Mouse (Mus musculus): ENCODE data around the gene Gcnt2.
"Not testable (repeated sequence)": the region's sequence is repeated elsewhere in the genome, so short reads cannot be mapped to it uniquely, and the experiment has no call there.

The Gcnt2 gene

DNA sequence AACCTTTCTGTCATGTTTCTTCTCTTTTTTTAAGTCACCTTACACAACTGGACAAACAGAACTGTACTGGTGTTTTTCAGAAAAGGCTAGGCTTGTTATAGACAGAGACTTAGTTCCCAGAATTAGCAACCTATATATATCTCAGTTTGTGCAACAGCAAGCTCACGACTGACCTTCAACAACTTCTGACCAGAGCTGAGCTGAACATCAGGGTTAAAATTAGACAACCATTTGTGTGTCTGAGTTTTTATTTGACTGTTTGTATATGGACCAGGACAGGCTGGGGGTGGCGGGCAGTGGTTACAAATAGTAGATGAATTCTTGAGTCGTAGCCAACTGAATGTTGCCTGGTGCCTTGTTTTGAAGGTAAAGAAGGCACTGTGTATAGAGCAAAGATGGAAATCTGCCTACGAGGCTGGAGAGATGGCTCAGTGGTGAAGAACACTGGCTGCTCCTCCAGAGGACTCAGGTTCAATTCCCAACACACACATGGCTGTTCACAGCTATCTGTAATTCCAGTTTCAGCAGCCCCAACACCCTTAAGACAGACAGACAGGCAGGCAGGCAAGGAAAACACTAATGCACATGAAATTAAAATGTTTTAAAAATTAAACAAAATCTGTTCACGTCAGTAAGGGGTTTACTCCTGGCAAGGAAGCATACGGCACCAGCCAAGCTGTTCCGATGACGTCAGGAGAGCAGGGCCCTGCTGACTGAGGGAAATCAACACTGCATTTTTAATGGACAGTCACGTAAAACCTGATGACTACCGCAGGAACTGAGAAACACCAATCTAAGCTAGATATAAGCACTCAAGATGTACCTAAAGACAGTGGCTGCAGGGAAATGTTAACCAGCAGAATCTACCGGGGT, 79.2 kb downstream of the Gcnt2 start:
- no peak for DNase-seq (ENCODE audit: low read depth, low spot score)

DNA sequence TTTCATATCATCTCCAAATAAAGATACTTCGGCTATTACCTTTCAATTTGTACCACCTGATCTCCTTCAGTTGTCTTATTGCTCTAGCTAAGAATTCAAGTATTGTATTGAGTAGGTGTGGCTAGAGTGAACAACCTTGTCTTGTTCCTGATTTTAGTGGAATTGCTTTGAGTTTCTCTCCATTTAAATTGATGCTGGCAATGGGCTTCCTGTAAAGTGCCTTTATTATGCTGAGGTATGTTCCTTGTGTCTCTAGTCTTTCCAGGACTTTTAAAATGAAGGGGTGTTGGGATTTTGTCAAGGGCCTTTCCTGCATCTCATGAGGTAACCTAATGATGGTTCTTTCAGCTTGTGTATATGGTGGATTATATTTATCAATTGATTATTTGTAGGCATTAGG, 83.5 kb downstream of the Gcnt2 start:
- no peak for DNase-seq (ENCODE audit: low read depth, low spot score)

DNA sequence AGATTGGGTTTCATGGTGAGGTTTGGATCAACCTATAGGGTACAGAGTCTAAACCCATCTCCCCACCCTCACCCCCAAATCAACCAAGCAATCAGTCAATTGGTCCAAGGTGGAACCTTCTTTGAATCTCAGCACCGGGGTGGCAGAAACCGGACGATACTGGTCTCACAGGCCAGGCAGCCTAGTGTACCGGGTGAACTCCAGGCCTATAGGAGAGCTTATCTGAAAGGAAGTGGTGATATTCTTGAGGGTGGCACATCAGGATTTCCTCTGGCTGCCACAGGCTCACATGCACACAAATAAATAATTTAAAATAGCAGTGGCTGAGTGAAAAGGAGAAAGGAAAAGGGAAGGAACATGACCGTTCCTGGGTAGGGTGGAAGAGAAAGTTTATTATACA, 84.4 kb downstream of the Gcnt2 start:
- no peak for DNase-seq (ENCODE audit: low read depth, low spot score)

DNA sequence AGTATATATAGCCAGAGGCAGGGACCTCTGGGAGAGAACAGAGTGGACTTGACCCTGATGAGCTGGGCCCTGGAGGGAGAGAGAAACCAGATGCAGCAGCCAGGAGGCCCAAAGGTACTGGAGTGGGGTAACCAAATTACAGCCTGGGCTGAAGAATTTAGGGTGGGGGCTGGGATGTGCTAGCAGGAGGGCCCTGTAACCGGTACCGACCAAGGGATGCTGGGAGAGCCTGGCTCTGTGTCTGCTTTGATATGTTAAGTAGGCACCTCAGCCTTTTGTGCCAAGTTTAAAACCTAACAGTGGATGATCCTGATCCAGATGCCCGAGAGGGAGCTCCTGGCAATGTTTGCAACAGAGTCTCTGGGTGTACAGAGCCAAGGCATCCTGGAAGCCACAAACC, 84.8 kb downstream of the Gcnt2 start:
- no peak for DNase-seq (ENCODE audit: low read depth, low spot score)

DNA sequence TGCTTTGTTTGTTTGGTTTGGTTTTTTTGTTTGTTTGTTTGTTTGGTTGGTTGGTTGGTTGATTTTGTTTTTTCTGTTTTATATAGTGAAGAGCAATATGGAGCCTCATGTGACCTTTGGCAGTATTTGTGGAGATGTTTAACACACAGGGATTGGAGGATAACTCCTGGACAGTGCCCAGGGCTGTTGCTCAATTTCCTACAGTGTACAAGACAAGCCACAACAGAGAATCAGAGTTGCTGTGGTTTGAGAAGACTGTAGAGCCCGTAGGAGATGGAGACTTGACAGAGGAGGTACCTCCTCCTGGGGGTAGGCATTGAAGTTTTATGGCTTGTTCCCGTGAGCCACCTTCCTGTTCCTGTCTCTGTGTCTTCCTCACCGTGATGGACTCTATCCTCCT, 87.0 kb downstream of the Gcnt2 start:
- peak; percentile 51 for DNase-seq (ENCODE audit: low read depth, low spot score)

DNA sequence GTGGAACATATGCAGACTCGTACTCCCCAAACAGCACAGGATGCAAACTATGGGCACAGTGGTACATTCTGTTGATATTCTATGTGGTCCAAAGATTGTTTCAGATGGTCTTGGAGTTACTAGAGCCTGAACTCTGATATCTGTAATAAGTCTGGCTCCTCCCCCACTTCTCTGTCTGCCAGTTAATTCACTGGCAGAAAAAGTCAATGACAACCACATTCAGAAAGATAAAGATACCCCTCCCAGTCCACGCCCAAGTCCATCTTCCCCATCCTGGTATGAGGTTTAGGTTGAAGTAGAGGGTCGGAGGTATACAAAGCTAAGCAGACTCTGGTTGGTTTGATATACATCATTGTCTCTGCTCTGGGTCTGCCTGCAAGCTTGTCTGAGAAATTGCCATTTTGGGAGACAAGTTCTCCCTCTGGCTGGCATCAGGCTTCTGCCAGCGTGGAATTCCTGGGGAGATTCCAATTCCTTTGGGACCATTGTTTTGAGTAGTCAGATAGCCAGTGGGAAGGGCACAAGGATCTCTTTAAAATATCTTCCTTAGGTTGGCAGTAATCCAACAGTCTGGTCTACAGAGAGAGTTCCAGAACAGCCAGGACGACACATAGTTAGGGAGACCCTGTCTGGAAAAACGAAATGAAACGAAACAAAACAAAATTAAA, 88.1 kb downstream of the Gcnt2 start:
- DNase-seq (ENCODE audit: low read depth, low spot score) = peak; percentile 47

DNA sequence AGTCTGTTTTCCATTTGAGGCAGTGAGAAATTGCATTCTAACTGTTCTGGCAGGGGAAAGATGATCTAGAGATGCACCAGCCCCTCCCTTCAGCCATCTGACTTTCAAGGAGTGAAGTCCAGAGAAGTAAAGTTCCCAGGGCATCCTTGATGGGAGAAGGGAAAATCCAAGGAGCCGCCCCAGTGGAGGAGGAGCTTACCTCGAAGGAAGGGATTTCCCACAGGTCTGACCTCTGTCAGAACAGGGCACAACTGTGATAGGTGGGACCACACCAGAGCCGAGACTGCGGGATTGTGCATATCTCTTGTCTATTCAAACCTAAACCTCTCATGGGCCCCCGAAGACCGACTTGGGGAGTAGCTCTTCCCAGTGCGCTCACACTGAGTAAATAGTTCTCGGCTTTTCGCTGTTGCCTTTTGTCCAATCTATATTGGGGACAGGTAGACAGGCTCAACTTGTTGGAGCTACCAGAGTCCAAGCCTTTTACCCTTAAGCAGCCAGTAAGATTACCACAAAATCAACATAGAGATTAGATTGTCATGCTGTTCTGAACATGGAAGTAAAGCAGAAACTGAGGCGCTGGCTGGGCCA, 91.9 kb downstream of the Gcnt2 start:
- DNase-seq (ENCODE audit: low read depth, low spot score) = no peak

DNA sequence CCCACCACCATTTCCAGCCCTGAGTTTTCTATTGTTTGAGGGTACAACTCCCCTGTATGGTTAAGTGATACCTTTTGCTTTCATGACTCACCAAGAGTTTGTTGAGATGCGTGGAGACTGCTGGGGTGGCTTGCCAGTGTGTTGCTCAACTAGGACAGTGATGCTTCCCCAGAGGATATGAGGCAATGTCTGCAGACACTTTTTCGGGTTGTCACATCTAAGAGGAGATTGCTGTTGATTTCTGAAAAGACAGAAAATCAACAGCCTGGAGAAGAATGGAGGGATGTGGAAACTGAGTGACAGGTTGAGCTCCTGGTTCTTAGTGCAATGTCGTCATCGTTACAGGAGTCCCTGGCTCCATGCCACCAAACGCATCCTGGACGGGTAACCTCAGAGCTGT, 93.7 kb downstream of the Gcnt2 start:
- DNase-seq (ENCODE audit: low read depth, low spot score) = no peak

DNA sequence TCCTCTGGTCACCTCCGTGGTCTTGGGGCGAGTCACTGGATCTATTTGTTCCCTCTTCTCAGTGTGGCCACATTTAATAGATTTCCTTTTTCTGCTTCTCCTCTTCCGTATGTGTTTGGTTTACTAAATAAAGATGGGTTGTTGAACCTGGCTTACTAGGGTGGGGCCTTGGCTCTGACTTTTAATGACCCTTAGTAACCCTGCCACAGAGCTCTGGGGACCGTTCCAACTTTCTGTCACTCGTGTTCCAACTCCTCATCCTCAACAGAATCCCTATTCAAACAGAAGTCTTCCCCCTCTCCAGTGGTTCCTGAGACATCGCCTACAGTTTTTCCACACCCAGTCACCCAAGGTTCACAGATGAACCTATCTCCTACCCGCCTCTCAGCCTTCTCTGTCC, 96.2 kb downstream of the Gcnt2 start:
- peak; percentile 11 for DNase-seq (ENCODE audit: low read depth, low spot score)

DNA sequence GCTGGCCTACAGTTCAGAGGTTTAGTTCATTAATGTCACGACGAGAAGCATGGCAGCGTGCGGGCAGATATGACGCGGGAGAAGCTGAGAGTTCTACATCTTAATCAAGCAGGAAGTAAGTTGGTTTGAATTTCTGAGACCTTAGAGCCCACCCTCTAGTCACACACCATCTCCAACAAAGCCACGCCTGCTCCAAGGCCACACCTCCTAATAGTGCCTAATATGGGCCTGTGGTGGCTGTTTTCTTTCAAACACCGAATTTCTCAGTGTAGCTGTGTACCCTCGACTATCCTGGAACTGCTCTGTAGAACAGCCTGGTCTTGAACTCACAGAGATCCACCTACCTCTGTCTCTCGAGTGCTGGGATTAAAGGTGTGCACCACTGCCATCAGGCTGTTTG, 108.1 kb downstream of the Gcnt2 start:
- no peak for DNase-seq (ENCODE audit: low read depth, low spot score)

DNA sequence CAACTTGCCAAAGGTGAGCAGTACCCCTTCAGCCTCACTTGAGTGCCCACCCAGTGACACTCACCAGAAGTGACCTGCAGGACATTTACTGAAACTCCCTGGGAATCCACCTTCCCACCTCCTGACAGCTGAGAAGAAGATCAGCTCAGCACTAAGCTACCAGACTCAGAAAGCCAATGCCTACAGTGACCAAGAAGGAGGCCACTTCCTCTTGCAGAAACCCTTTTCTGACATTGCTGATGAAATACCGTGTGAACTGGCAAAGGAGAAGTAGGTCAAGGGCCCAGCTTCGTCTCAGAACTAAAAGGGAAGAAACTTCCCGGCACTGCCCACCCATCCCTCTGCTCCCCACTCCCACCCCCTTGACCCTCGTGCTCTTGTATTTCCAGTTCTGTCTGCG, 109.0 kb downstream of the Gcnt2 start:
- no peak for DNase-seq (ENCODE audit: low read depth, low spot score)

DNA sequence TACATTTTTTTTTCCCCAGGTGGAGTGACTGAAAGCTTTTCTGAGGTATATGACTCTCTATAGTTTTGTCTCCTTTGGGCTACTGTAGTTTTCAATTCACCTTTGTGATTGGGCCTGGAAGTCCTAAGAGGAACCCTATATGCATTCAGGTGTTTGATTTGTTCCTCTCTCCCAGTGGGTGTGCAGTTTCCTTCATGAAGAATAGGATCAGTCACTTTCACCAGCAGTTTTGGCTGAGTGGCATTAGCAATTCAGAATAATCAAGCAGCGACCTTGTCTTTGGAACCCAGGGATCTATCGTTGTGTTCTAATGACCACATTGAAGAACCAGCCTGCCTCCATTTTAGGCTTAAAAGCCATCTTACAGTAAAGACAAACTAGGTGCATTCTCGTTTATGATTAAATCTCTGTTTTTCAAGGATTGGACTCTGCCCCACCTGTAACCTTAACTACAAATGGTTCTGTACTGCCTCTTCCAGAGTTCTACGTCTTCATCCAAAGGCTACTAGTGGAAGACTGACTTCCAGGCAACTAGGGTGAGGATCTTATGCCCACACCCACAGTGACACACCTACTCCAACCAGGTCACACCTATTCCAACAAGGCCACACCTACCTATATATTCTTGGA, 110.3 kb downstream of the Gcnt2 start:
- DNase-seq (ENCODE audit: low read depth, low spot score) = no peak

DNA sequence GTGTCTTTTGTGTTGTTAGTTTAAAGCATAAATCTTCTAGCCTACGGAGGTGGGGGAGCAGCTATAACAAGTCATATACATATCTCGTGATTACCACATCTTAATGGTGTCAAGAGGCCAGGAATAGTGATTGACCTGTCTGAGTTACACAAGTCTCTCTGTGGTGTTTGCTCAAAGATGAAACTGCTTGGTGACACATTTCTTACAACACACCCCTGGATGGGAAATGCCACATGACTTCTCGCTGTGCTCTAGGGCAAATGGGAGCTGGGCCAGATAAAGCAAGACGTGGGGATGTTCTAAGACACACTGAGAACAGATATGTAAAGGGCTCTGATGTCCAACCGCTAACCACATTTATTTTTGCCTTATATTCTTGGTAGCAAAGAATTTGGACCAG, 111.7 kb downstream of the Gcnt2 start:
- peak; percentile 31 for DNase-seq (ENCODE audit: low read depth, low spot score)

DNA sequence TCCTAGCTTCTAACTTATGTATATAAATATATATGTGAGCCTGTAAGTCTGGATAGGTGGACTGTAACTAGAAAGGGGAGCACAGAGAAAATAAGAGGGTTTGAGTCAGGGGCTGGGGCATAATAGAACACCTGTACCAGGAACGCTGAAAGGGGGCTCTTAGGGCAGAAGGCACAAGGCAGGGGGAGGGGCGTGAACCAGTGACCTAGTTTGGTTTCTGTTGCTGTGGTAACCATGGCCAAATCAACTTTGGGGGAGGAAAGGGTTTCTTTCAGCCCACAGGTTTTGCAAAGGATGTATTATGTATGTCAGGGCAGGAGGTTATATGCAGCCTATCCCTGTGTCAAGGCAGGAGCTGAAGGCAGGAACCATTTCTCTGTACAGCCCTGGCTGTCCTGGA, 112.3 kb downstream of the Gcnt2 start:
- no peak for DNase-seq (ENCODE audit: low read depth, low spot score)

DNA sequence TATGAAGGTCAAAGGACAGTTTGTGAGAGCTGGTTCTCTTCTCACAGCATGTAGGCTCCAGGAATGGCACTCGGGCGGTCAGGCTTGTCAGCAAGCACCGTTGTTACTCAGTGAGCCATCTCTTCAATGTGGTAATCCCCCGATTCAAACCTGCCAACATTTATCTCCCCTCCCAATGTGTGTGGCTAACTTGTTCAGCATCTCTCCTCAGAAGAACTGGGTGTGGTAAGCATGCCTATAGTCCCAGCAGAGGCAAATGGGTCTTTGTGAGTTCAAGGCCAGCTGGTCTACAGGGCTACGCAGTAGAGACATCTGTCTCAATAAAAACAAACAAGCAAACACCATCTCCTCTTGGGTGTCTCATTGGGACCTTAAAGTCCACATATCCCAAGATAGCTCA, 113.4 kb downstream of the Gcnt2 start:
- DNase-seq (ENCODE audit: low read depth, low spot score) = no peak

DNA sequence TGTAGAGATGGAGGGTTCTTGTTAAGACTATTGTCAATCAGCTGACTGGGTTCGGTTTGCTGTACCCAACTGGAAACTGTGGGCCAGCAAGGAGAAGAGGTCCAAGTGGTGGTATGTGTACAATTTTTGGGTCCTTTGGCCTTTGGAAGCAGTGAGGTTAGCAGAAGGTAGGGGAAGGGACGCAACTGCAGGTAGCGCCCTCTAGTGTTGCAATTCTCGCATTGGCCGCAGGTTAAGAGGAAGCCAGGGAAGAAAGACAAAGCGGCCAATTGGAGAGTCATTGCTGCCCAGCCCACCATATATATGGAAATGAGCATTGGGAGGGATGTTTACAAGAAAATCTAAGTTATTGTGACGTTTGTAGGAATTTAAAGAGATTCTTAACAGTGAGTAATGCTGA, 118.1 kb downstream of the Gcnt2 start:
- DNase-seq (ENCODE audit: low read depth, low spot score) = peak; percentile 38

DNA sequence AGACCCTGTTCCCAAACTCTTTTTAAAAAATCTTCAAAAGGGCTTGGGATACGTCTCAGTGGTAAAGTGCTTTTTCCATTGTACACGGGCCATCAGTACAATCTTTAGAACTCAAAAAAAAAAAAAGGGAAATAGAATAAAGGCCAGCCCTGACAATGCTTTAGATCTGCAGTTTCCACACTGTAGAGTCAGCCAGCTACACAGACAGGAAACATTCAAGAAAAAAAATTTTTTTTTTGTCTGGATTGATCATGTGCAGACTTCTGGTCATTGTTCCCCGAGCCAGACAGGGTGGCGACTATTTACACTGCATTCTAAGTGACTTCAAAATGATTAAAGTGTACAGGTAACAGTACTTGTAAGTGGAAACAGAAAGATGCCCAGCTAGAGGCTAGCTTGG, 119.1 kb downstream of the Gcnt2 start:
- DNase-seq (ENCODE audit: low read depth, low spot score) = no peak

DNA sequence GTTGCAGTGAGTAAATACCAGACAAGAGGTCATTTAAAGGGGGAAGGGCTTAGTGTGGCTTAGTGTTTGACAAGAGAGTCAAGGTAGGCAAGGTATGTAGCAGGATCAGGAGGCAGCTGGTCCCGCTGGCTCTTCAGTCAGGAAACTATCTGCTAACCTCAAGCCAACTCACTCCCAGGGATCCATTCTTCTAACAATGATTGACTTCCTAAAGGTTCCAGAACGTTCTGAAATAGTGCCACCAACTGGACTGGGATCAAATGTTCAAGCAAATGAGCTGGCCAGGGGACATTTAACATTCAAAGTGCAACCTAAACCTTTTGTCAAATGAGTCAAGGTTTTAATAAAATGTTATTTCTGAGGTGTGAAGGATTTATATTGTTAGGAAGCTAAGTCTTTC, 119.8 kb downstream of the Gcnt2 start:
- no peak for DNase-seq (ENCODE audit: low read depth, low spot score)

DNA sequence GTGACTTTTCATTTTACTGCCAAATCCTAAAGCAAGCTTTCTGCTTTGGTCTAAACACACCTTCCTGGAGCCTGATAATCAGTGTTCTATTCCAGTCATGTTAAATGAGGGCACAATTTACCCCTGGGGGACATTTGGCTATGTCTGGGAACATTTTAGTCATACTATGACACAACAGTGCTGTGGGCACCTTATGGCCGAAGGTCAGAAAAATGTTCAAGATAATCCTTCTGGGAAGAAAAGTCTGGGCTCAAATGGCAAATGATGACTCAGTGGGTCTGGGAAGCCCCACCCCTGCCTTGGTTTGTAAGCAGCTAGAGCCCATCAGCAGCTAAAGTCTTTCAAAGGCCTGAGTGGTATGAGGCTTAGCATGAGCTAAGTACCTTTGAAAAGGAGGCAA, 123.2 kb downstream of the Gcnt2 start:
- peak; percentile 94 for DNase-seq (ENCODE audit: low read depth, low spot score)

DNA sequence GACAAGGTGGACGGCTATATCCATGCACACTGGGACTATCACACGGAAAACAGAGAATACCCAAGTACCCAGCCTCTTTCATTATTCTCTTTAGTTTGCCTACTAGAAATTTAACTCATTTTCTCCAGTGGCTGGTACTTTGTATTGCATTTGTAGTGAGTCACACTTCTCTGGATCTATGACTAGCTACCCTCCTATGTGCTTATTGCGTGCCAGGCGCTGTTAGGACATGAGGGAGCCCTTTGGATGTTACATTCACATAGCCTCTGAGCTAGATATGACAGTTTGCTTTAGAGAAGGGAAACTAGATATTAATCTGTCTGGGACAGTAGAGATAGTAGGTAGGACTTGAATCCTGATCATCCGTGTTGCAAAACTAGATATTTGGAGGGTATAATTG, 126.5 kb downstream of the Gcnt2 start:
- DNase-seq (ENCODE audit: low read depth, low spot score) = peak; percentile 62

DNA sequence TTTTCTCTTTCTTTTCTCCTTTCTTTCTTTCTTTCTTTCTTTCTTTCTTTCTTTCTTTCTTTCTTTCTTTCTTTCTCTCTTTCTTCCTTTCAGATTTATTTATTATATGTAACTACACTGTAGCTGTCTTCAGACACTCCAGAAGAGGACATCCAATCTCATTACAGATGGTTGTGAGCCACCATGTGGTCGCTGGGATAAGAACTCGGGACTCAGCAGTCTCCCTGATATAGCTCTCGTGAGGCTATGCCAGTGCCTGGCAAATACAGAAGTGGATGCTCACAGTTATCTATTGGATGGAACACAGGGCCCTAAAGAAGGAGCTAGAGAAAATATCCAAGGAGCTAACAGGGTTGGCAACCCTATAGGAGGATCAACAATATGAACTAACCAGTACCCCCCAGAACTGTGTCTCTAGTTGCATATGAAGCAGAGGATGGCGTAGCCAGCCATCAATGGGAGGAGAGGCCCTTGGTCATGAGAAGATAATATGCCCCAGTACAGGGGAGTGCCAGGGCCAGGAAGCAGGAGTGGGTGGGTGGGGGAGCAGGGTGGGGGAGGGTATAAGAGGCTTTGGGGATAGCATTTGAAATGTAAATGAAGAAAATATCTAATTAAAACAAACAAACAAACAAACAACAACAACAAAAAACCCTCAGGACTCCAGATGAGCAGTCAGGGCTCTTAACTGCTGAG, 128.2 kb downstream of the Gcnt2 start:
- not testable (repeated sequence) for DNase-seq (ENCODE audit: low read depth, low spot score)

DNA sequence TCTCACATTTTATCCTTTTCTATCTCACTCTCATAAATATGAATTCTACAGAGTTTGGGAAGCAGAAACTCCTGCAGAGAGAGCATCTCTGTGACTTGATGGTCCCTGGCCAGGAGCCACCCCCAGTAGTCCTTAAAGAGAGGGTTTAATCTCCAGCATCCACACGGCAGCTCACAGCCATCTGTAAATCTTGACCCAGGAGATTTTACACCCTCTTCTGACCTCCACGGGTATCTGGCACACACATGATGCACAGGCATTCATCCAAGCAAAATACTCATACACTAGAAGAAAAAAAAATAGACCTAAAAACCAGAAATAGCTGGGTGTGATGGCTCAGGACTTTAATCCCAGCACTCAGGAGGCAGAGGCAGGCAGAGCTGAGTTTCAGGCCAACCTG, 128.9 kb downstream of the Gcnt2 start:
- DNase-seq (ENCODE audit: low read depth, low spot score) = peak; percentile 52
